Comparison of ENCODE assay signal across 33 mouse cellular contexts in the genomic region with DNA sequence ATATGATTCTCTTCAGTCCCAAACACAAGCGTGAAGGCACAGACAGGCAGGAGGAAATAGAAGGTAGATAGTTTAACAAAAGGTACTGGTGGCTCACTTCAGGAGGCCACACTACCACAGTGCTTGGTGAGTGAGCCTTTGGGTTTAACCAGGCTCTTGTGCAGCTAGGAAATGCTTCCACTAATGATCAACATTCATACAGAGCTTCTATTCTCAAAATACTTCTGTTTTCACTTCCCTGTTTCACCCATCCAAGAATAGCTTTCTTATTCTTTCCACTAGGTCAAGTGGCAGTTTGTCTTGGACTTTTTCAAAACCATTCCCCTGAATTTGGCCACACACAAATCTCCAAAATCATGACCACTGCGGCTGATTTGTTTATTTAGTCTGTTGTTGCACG. TPM values are rescaled to one million over a fixed set of nuclear protein-coding genes. Genes with fewer than 3 reads are reported as not detected.
DNase-seq lines count a peak whose midpoint lies in the region; ATAC-seq and TF ChIP-seq lines count a peak whose summit lies in the region.
"Had no signal": no experiment of that assay in that cellular context is flagged by ENCODE, and none has a peak within 500 bp of the region (broad histone marks: within the 10 kb centered on the region; RNA-seq: fewer than 3 reads in every experiment).

No protein-coding gene starts in this region.

- peaks cover 26 to 54% of the 10 kb centered on the region in 2 experiments for H3K4me1 ChIP-seq in CH12.LX (ENCODE audit: control insufficient read depth in 1 of 2, insufficient read depth in 2 of 2)
- no peaks in the 10 kb centered on the region for H3K4me1 ChIP-seq in liver, embryonic 11.5 days (replicated peaks; ENCODE audit: control insufficient read depth, insufficient read depth, low read length)
- H3K4me1 ChIP-seq: embryonic facial prominence, embryonic 13.5 days; heart, embryonic 15.5 days; hindbrain, embryonic 12.5 days; intestine, embryonic 15.5 days; limb, embryonic 15.5 days; stomach, embryonic 15.5 days had no signal

- in situ Hi-C loops in CH12.LX (cut with MboI; ENCODE audit: low pct_ligation_motif_present, low pct_unique_long_range_greater_than_20kb, low sequenced_read_pairs), result no loop called here

- TF ChIP-seq CTCF in gastrocnemius, adult 2 months (IDR thresholded peaks at IDR 0.05), result no peak
- no peak for TF ChIP-seq CTCF in CH12.LX (conservative IDR thresholded peaks at IDR 0.05 in 1 of 2, IDR thresholded peaks at IDR 0.05 in 1 of 2; ENCODE audit: low read depth in 2 of 2, low read length in 2 of 2)

- H3K27me3 ChIP-seq in CH12.LX (replicated peaks), result no peaks in the 10 kb centered on the region
- H3K27me3 ChIP-seq in liver, embryonic 11.5 days (replicated peaks; ENCODE audit: control insufficient read depth, insufficient read depth, low read length), result no peaks in the 10 kb centered on the region
- H3K27me3 ChIP-seq: embryonic facial prominence, embryonic 13.5 days; heart, embryonic 15.5 days; hindbrain, embryonic 12.5 days; intestine, embryonic 15.5 days; limb, embryonic 15.5 days; stomach, embryonic 15.5 days had no signal

- dilution Hi-C loops in CH12.LX (cut with MboI; ENCODE audit: extremely low pct_ligation_motif_present, extremely low pct_unique_long_range_greater_than_20kb, low sequenced_read_pairs), result no loop called here

- no peak for DNase-seq in gastrocnemius, adult 2 months
- no peak for DNase-seq in gastrocnemius, postnatal 25 days
- DNase-seq in CH12.LX (ENCODE audit: extremely low read depth), result peak; percentile 60
- DNase-seq in liver, embryonic 11.5 days (ENCODE audit: low spot score), result no peak
- DNase-seq in Muller cell, postnatal 12 days (ENCODE audit: inconsistent ontology term), result no peak
- no peak for DNase-seq in layer of hippocampus, postnatal 10 days (ENCODE audit: low spot score in 2 of 2)
- DNase-seq: adrenal gland, adult 2 months; adrenal gland, postnatal 36 days; cerebellum, adult 11 months; cerebellum, adult 9-10 months; cerebellum, postnatal 36 days; embryo, embryonic 11 days; heart, postnatal 36 days; kidney, adult 9 months; kidney, postnatal 10 days; lung, adult 2 months; lung, postnatal 10 days; retina, postnatal 1 day; right cerebral cortex, postnatal 14 days had no signal

- peak overlapping the region; percentile 16; the same call in 1 of the 2 replicates for H3K27ac ChIP-seq in gastrocnemius, adult 2 months
- H3K27ac ChIP-seq in CH12.LX (ENCODE audit: insufficient read depth, low read depth), result peak overlapping the region; percentile 87
- H3K27ac ChIP-seq in liver, embryonic 11.5 days (ENCODE audit: low read depth, low read length), result no peak overlapping the region
- H3K27ac ChIP-seq: embryonic facial prominence, embryonic 13.5 days; forebrain, embryonic 10.5 days; heart, embryonic 15.5 days; hindbrain, embryonic 12.5 days; hindbrain, postnatal 0 days; intestine, embryonic 15.5 days; limb, embryonic 10.5 days; limb, embryonic 15.5 days; liver, embryonic 14.5 days; stomach, embryonic 15.5 days had no signal

- H3K4me3 ChIP-seq in gastrocnemius, adult 2 months, result no peak overlapping the region
- H3K4me3 ChIP-seq in CH12.LX (replicated peaks in 1 of 3; ENCODE audit: low read depth in 2 of 3, low read length in 2 of 3, poor library complexity in 1 of 3), result no peak overlapping the region
- H3K4me3 ChIP-seq in liver, embryonic 11.5 days (ENCODE audit: low read depth, low read length), result no peak overlapping the region
- H3K4me3 ChIP-seq: embryonic facial prominence, embryonic 13.5 days; forebrain, embryonic 10.5 days; heart, embryonic 15.5 days; hindbrain, embryonic 12.5 days; intestine, embryonic 15.5 days; limb, embryonic 10.5 days; limb, embryonic 15.5 days; stomach, embryonic 15.5 days had no signal

- peak; percentile 74 for ATAC-seq in granulocyte monocyte progenitor cell, adult 5-6 weeks (replicated peaks; ENCODE audit: poor library complexity, severe bottlenecking)
- peak; percentile 46; the same call in 1 of the 2 replicates for ATAC-seq in neutrophil, adult 5-6 weeks (ENCODE audit: extremely low read depth, insufficient number of reproducible peaks, low FRiP score, poor library complexity, severe bottlenecking)
- no peak for ATAC-seq in liver, embryonic 11.5 days (replicated peaks; ENCODE audit: low FRiP score)
- ATAC-seq: forebrain, embryonic 16.5 days; hindbrain, postnatal 0 days; intestine, embryonic 15.5 days had no signal

- intact Hi-C loops in gastrocnemius, adult 2 months (cut with DNase I), result no loop called here

- peak overlapping the region; percentile 34 for H3K9ac ChIP-seq in CH12.LX (ENCODE audit: insufficient read depth, low read depth)
- no peak overlapping the region for H3K9ac ChIP-seq in liver, embryonic 11.5 days (ENCODE audit: low read depth, low read length)
- H3K9ac ChIP-seq: embryonic facial prominence, embryonic 13.5 days; heart, embryonic 15.5 days; hindbrain, embryonic 12.5 days; intestine, embryonic 15.5 days; limb, embryonic 15.5 days; liver, embryonic 14.5 days; stomach, embryonic 15.5 days had no signal

- H3K9me3 ChIP-seq in CH12.LX (replicated peaks; ENCODE audit: low read length), result no peaks in the 10 kb centered on the region
- H3K9me3 ChIP-seq in liver, embryonic 11.5 days (ENCODE audit: control insufficient read depth, low read length), result no peaks in the 10 kb centered on the region
- H3K9me3 ChIP-seq: embryonic facial prominence, embryonic 13.5 days; forebrain, embryonic 10.5 days; heart, embryonic 15.5 days; hindbrain, embryonic 12.5 days; intestine, embryonic 15.5 days; limb, embryonic 10.5 days; limb, embryonic 15.5 days; stomach, embryonic 15.5 days had no signal

- WGBS in liver, embryonic 11.5 days, result 71% methylated on average over 3 of the region's 3 CpGs

- peak overlapping the region; percentile 81 for H3K4me2 ChIP-seq in CH12.LX (ENCODE audit: insufficient read depth, low read depth, poor library complexity, severe bottlenecking)
- no peak overlapping the region for H3K4me2 ChIP-seq in liver, embryonic 11.5 days
- H3K4me2 ChIP-seq: embryonic facial prominence, embryonic 13.5 days; heart, embryonic 15.5 days; hindbrain, embryonic 12.5 days; intestine, embryonic 15.5 days; limb, embryonic 15.5 days; midbrain, embryonic 11.5 days; stomach, embryonic 15.5 days had no signal

- peak; percentile 40 for TF ChIP-seq POLR2A in CH12.LX (IDR thresholded peaks at IDR 0.05; ENCODE audit: low read depth, low read length)

- no peaks in the 10 kb centered on the region for H3K79me2 ChIP-seq in CH12.LX (replicated peaks; ENCODE audit: control insufficient read depth, extremely low read depth, insufficient read depth, poor library complexity, severe bottlenecking)

- TF ChIP-seq EP300 in CH12.LX (IDR thresholded peaks at IDR 0.05; ENCODE audit: low read length), result peak; percentile 97

- H3K36me3 ChIP-seq in CH12.LX (replicated peaks in 1 of 2; ENCODE audit: control insufficient read depth in 1 of 2, insufficient read depth in 1 of 2, low read length in 1 of 2), result no peaks in the 10 kb centered on the region
- H3K36me3 ChIP-seq in liver, embryonic 11.5 days (ENCODE audit: control insufficient read depth, insufficient read depth, low read length), result no peaks in the 10 kb centered on the region
- H3K36me3 ChIP-seq: embryonic facial prominence, embryonic 13.5 days; forebrain, embryonic 10.5 days; heart, embryonic 15.5 days; hindbrain, embryonic 12.5 days; intestine, embryonic 15.5 days; limb, embryonic 10.5 days; limb, embryonic 15.5 days; stomach, embryonic 15.5 days had no signal

- TF ChIP-seq RAD21 in CH12.LX (IDR thresholded peaks at IDR 0.05; ENCODE audit: low read depth, low read length), result no peak; the same call in 1 of the 2 replicates

TF ChIP-seq in CH12.LX, 34 proteins besides CTCF, POLR2A, EP300 and RAD21 (continues in another document):
- TF ChIP-seq MAX (IDR thresholded peaks at IDR 0.05; ENCODE audit: low read length) (no peak), MXI1 (IDR thresholded peaks at IDR 0.05; ENCODE audit: low read depth, low read length) (no peak), NRF1 (IDR thresholded peaks at IDR 0.05; ENCODE audit: low read depth, low read length) (no peak), ETS1 (conservative IDR thresholded peaks at IDR 0.05; ENCODE audit: low read depth, low read length) (peak; percentile 75), ZC3H11A (IDR thresholded peaks at IDR 0.05; ENCODE audit: low read depth, low read length) (no peak), UBTF (IDR thresholded peaks at IDR 0.05; ENCODE audit: low read depth, low read length) (no peak), ZNF384 (IDR thresholded peaks at IDR 0.05; ENCODE audit: low read depth, low read length) (peak; percentile 39; the same call in 1 of the 2 replicates), POLR2AphosphoS2 (IDR thresholded peaks at IDR 0.05; ENCODE audit: low read depth, low read length) (no peak), RCOR1 (conservative IDR thresholded peaks at IDR 0.05; ENCODE audit: low read depth, low read length) (peak; percentile 69; the same call in 1 of the 2 replicates), CHD2 (IDR thresholded peaks at IDR 0.05; ENCODE audit: low read length) (peak; percentile 67), MAFK (IDR thresholded peaks at IDR 0.05; ENCODE audit: insufficient replicate concordance, low read length) (peak; percentile 53; the same call in 1 of the 2 replicates), ELF1 (IDR thresholded peaks at IDR 0.05; ENCODE audit: low read depth, low read length) (no peak), IRF4 (IDR thresholded peaks at IDR 0.05; ENCODE audit: low read depth, low read length) (peak; percentile 97), JUN (IDR thresholded peaks at IDR 0.05; ENCODE audit: insufficient read depth, low read depth, low read length) (peak; percentile 47; the same call in 1 of the 2 replicates), MYC (IDR thresholded peaks at IDR 0.05; ENCODE audit: low read depth, low read length) (peak; percentile 75), BHLHE40 (IDR thresholded peaks at IDR 0.05; ENCODE audit: low read depth, low read length) (peak; percentile 77), CHD1 (IDR thresholded peaks at IDR 0.05; ENCODE audit: low read depth, low read length) (no peak), NELFE (IDR thresholded peaks at IDR 0.05; ENCODE audit: low read depth, low read length) (no peak; the same call in 1 of the 2 replicates), USF1 (IDR thresholded peaks at IDR 0.05; ENCODE audit: low read depth, low read length) (no peak)

RNA-seq across cellular contexts. Expression of gene Fam214a, which starts 17.4 kb away (rescaled TPM):
- total RNA-seq in gastrocnemius, adult 2 months (2021), result 10 to 100 TPM; 21.0 to 29.4 TPM
- 10 to 100 TPM; 17.1 to 25.6 TPM for total RNA-seq in gastrocnemius, postnatal 25 days (2021)
- total RNA-seq in CH12.LX (2012; rRNA removed) (8.3 and 8.6 TPM in 2 replicates), CH12.LX (2014; rRNA removed) (4.6 and 6.2 TPM in 2 replicates)
- 7.0 and 7.7 TPM in 2 replicates for polyA plus RNA-seq in CH12.LX (2012; ENCODE audit: insufficient read length, low read depth)
- total RNA-seq in granulocyte monocyte progenitor cell, adult 5-6 weeks (2014; fragmentation: Nextera tagmentation), result 8.8 and 9.2 TPM in 2 replicates
- total RNA-seq in granulocyte monocyte progenitor cell, adult 5-6 weeks (2017), result 9.4 and 13.5 TPM in 2 replicates
- total RNA-seq in neutrophil, adult 5-6 weeks (2017), result 86.2 and 101 TPM in 2 replicates
- 3.3 and 3.7 TPM in 2 replicates for polyA plus RNA-seq in liver, embryonic 11.5 days (2014; fragmentation: Nextera tagmentation; extraction: Ambion mirVana)
- total RNA-seq in layer of hippocampus, postnatal 10 days (2021), result 10 to 100 TPM; 34.2 to 37.9 TPM
